Mouse (Mus musculus): ENCODE results near the gene Mansc4.

Gene Mansc4

DNA sequence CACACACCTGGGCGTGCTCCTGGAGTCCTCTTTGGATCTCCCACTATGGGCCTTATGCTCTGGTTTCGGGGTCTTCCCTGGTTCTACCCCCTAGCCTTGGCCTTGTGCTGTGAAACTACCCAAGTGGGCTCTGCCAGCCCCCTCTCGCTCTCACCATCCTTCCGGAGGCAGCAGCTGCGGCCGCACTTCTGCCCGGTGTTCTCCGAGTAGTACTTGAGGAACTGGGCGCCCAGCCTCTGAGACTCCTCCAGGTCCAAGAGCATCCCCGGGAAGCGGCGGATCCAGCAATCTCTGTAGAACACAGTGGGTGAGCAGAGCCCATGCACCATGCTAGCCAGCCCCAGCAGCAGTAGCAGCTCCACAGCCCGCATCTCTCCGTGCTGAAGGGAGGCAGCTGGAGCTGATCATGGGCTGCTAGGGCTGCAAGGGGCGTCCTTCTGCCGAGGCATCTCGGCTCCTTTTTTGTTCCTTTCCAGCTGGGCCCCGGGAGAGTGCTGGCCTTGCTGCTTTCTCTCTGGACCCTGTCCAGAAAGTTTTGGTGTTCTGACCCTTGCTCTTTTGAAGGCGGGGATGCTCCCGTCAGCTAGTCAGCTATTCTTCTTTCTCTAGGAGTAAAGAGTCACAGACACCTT is at the start of gene Mansc4:
TSS of gene Mansc4 (minus strand) at position 439 of the 632 bp plus-strand sequence.
- DNase-seq: no peak

DNA sequence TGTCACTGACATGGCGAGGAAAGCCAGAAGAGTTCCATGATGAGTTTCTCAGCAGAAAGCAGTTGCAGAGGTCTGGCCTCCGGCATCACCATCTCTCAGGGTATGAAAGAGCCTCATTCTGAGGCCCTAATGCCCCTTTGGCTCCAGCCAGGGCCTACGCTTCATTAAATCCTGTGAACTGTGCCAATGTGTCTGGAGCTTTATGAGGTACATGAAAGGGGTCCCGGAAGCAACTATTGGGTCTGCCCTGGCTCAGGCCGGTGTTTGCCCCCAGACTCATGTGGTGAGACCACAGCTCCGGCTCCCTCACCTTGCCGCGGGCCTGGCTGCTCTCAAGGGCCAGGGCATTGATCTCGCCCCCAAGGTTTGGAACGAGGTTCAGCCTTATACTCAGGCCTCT is 40.4 kb upstream of the Mansc4 start:
- no peak for DNase-seq

DNA sequence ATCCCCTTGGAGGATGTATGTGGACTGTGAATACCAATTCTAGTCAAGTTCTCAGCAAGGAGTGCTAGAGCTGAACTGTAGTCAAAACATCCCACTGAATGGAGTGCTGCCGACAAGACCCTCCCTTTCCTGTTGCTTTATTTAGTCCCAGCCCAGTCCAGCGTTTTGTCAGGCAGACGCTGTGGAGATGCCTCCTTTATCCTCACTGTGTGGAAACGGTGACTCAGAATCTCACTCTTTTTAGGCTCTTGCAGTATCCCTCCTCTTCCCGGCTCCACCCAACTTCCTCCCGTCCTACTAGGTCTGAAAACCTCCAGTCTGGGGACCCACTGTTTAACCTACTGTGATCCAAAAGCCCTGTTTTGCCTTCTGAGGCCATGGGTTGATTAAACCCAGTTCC is 34.5 kb upstream of the Mansc4 start:
- no peak for DNase-seq

DNA sequence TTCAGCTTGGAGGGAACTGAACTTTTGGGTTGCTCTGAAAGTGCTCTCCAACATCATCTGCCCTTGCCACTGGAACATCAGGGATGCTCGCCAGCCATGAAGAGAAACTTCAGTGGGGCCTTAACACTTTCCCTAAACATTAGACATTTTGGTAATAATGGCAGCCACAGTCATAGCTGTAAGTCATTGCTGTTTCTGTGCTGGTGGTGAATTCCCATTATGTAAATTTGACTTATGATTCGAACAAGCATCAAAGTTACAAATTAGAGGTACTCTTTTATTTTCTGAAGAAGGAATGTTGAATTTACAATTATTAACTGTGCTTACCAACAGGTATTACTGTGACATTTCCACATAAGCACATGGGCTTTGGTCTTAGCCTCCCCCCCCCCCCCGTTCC is 31.4 kb upstream of the Mansc4 start:
- no peak for DNase-seq

DNA sequence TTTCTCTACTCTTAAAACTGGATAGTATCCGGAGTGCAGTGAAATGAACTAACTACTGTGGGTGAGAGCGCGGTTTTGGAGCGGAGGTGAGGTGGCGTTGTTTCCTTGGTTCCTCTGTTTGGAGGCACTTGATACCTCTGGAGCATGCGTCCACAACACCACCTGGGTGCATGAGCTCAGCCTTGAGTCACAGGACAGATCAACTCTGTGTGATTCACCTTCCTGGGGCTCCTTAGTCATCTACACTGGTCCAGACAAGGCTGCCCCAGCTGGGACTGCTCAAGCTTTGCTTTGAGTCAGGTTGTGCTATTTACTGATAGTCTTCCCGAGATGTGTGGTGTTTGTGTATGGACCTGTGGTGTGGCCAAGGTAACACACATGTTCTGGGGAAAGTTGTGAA is 30.9 kb upstream of the Mansc4 start:
- no peak for DNase-seq

DNA sequence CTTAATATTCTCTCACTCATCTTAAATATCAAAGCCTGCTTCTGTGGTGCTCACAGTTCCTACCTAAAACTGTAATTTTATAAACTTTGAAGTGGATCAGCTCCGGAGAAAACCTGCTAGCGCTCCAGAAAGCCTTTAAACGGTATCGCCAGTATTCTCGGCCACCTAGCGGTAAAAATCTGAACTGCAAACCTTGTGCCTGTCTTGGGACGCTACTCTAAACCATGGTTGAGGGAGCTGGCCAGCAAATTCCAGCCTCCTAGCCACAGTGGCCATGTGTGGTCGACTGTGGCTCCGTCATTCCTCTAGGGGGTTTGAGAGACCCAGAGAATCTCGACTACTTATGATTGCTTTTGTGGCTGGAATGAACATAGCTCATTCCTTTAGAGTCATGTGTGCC is 29.7 kb upstream of the Mansc4 start:
- DNase-seq: peak; percentile 83 to 88

DNA sequence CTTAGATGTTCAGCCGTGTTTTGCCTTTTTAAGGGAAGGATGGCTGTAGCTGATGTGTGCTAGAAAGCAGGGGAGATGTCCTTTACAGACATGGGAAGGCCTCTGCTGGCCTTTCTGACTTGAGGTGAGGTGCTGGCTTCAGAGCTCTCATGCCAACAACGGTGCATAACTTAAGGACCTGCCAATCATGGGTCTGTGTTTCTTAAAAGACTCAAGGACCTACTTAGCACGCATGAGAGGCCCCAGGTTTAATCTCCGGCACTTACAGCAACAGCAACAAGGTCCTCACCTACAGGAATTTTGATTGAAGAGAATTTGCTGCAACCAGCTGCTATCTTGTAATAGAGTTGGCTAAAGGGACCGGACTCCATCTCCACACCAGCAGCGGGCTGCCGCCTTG is 22.5 kb upstream of the Mansc4 start:
- DNase-seq: no peak

DNA sequence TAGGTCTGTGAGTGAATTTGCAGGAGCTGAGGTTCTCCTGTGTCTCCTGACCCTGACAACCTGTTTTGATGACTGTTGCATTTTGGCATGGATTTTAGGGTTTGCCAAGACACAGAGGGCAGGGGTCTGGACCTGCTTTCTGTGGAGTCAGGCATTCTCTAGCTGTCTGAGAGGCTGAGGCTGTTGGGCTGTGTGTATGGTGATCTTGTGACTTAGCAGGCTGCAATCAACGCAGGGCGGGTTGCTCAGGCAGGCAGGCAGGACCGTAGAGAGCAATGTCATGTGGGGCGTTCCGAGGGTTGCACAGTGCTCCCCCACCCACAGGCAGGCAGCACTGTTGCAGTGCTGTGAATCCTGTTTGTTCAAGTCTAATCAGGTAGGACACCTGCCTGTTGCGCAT is 19.9 kb upstream of the Mansc4 start:
- DNase-seq: no peak

DNA sequence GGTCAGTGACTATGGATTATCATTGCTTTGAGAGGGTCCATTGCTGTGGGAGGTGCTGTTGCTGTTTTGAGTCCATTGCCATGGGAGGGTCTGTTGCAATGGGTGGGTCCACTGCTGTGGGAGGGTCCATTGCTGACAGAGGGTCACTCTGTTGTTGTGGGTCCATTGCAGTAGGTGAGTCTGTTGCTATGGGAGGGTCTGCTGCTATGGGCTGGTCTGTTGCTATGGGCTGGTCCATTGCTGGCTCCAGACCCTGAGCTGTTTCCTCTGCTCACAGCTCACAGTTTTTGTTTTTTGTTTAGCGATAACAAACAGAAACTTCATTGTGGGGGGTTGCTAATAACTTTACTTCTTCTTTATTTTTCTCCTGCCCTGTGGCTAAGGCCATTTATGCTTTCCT is 18.7 kb upstream of the Mansc4 start:
- no peak for DNase-seq

DNA sequence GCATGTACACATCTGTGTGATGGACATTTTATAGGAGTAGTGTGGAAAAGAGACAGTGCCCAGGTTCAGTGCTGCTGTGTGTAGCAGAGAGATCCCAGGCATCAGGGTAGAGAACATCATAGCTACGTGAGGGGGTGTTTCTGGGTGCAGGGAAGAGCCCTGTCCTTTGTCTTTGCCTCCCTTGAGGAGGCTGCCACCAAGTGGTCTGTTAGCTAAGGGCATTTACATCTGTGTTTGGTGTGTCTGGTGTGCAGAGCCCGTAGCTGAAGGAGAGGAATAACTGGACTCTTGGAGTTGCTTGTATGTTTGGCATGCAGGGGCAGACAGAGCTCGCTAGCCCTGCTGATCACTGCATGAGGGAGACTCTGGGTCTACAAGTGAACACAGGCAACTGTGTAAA is 15.5 kb upstream of the Mansc4 start:
- DNase-seq: no peak

DNA sequence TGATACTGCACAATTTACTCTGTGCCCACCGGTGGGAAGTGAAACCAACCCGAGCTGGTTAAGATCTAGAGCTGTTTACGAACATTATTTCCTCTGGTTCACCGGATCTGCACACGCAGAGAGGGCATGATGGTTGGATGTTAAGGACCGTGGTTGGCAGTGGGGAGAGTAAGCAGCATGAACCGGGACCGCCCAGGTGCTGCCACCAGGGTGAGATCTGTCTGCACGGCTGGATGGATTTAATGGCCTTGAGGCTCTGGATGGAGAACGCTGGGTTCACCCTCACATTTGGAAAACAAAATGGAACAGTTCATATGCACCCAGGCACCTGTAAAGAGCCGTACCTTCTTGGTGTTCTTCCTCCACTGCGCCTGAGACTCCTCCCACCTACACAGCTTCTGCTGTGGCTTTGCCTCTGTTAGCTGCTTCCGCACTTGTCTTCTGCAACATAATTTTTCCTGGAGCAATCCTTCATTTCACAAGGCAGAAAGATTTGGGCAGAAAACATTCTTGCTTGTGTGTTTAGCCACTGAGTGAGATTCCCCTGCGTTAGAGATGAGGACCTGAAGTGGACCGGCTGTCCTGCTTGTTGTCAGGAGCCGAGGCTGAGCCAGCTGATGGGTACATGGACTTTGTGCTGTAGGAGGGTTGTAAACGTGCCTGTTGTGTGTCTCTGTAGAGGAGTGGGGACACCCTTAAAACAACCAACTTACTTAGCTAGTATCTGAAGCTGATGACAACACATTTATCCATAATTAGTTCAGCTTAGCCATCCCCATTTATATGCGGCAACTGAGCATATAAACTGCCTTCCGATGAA is 12.8 kb upstream of the Mansc4 start:
- no peak for DNase-seq

DNA sequence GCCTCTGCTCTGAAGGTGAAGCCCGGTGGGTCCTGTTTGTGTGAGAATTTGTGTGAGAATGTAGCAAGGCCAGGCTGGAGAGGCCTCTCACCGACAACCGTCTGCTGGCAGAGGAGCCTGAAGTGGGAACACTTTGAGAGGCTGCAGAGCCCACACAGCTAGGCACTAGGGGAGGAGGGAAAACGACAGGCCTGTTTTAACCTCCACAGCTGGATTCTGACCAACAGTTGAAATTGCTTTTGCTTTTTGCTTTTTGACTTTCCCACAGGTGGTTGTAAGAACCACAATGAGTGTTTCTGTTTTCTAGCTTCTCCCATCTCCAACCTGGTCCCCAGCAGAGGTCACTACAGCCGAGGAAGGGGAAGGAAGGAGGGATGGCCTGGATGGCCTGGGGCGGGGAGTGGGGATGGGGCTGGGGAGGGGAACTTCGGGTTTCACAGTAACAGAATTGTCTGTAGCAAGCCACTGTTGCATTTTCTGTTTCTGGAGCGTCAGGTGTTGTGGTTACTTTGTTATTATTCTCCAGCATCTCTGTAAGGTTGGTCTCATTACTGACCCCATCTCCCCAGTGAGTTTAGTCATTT is 10.6 kb upstream of the Mansc4 start:
- no peak for DNase-seq

DNA sequence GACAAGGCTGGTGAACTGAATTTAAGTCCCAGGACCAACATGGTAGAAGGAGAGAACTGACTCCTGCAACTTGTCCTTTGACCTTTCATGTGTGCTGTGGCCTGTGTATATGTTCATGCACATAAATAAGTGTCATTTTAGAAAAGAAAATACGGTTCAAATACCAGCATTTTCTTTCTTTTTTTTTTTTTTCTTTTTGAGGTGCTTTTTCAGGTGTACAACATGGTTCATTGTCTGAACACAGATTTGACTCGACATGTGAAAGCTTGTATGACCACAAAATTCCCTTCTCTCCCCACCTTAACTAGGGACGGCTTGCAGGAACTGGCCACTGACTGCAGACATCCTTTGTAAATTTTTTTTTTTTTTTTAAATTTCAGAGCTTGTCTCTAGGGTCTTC is 10.1 kb upstream of the Mansc4 start:
- DNase-seq: no peak

DNA sequence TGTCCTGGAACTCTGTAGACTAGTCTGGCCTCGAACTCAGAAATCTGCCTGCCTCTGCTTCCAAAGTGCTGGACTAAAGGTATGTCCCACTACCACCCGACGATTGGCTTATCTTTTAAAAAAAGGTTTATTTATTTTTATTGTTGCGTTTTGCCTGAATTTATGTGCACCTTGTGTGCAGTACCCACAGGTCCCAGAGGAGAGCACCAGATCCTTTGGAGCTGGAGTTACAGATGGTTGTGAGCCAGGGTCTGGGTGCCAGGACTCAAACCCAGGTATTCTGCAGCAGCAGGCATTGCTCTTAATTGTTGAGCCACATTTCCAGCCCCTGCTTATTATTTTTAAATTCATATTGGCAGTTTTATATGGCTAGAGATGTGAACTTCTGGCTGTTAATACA is 9.3 kb upstream of the Mansc4 start:
- no peak for DNase-seq

DNA sequence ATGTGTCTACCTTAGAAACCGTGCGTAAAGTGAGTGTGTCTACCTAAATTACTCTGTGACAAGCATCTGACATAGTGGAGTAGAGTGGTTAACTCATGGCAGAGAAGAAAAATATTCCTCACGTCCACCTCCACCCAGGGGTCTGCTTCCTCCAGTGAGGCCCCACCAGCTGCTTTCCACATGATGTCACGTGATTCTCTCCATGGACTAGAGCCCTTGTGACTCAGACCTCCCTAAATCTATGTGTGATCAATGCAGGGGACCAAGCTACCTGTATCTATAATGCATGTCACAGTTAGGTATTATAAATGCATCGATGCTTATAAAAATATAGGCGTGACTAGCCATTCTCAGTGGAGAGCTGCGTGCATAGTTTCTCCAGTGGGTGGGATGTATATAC is 7.9 kb upstream of the Mansc4 start:
- no peak for DNase-seq

DNA sequence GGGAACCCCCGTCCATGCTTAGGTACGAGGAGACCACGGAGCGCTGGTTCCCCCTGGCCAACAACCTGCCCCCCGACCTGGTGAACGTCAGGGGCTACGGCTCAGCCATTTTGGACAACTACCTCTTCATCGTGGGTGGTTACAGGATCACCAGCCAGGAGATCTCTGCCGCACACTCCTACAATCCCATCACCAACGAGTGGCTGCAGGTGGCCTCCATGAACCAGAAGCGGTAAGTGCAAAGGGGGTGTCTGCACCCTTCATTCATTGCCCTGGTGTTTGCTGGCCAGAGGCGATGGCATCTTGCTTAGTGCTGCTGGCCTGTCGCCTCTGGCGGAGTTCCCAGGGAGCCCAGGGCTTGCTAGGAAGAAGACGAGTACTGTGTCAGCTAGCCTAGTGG is 5.3 kb upstream of the Mansc4 start:
- peak; percentile 71 to 72 for DNase-seq

DNA sequence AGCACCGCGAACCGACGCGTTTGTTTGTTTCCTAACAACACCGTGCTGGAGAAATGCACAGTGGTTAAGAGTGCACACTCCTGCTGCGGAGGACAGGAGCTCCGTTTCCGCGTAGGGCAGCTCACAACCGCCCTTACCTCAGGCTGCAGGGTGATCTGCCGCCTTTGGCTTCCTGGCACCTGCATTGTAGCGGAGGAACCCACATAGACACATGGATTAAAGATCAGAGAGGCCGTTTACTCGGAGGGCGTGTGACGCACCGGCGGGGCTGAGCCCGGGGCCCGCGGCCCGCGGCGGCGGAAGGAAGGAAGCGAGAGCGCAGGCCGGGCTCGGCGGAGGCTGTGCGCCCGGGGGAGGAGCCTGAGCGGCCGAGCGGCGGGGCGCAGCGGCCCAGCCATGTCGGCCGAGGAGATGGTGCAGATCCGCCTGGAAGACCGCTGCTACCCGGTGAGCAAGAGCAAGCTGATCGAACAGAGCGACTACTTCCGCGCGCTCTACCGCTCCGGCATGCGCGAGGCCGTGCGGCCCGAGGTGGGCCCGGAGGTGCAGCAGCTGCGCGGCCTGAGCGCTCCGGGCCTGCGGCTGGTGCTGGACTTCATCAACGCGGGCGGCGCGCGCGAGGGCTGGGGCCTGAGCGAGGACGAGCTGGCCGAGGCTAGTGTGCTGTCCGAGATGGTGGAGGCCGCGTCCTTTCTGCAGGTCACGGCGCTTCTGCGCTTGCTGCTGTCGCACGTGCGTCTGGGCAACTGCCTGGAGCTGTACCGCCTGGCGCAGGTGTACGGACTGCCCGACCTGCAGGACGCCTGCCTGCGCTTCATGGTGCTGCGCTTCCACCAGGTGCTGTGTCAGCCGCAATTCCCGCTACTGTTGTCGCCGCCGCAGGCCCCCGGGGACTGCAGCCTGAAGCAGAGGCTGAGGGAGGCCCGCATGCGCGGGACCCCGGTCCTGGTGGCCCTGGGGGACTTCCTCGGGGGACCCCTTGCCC is 4.6 kb upstream of the Mansc4 start, which contains the start of gene Klhl42:
TSS of gene Klhl42 (plus strand) at position 244 of the 985 bp plus-strand sequence.
- peak; percentile 76 to 77 for DNase-seq

DNA sequence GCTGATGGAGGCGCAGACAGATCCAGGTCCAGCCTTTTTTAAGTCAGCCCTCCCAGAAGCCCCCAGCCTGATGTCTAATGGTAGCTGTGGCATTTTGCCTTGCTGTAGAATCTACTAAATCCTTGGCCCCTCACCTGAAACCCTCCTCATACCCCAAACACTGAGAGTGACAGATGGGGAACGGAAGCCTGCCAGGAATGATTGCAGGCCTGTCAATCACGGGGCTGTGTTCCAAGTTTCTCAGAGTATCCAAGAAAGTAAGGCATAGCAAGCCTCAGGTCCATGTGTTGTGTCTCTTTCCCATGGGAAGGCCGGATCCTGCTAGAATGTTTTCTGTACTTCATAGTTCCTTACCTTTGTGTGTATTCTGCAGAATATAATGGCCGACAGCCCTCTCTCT is 3.4 kb upstream of the Mansc4 start:
- DNase-seq: no peak

DNA sequence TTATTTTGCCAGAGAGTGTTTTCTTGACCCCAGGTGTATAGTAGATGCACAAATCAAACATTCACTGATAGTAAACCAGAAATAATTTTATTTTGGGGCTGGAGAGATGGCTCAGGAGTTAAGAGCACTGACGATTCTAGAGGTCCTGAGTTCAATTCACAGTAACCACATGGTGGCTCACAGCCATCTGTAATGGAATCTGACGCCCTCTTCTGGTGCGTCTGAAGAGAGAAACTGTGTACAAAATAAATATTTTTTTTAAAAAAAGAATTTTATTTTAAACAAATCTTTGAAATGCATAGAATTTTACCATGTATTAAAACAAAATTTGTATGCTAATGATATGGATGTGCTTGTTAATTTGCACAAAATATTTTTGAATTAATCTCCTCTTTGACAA is 1.7 kb upstream of the Mansc4 start:
- no peak for DNase-seq

DNA sequence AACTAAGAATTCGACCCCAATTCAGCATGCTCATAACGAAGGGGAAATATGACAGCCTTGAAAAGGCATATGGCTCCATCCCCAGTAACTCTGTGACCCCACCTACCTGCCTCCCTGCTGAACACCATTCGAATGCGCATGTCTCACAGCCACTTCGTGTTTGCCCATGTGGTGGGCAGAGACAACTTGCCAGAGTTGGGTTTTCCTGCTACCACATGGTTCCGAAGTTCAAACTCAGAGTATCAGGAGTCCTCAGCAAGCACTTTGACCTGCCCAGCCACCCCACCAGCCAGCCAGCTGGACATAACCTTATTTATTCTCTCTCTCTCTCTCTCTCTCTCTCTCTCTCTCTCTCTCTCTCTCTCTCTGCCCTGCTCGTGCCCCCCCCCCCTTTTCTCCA is 904 bp upstream of the Mansc4 start:
- no peak for DNase-seq

DNA sequence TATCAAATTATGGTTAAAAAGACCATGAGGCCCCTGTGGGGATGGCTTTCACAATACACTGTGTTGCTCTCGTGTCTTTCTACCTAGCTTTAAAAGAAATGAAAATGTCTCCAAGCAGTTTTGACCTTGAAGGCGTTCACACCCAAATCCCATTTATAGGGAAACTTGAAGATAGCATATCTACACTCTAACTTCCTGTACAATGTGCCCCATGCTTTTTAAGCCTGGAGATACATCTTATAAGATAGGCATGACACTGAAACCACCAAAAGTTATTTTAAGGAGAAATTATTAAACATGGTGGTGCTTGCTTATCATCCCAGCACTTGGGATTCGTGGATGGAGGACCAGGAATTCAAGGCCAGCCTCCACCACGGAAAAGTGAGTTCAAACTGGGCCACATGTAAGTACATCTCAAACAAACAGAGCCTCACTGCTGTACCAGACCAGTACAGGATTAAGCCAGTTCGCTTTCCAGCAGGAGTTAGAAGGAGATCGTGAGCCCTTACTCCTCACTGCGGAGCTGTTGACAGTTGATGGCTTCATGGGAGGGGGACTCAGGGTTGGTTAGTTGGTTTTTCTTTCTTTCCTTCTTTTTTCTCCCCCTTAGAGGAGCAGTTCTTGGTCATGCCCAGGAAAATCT is 1.3 kb downstream of the Mansc4 start:
- DNase-seq: no peak

DNA sequence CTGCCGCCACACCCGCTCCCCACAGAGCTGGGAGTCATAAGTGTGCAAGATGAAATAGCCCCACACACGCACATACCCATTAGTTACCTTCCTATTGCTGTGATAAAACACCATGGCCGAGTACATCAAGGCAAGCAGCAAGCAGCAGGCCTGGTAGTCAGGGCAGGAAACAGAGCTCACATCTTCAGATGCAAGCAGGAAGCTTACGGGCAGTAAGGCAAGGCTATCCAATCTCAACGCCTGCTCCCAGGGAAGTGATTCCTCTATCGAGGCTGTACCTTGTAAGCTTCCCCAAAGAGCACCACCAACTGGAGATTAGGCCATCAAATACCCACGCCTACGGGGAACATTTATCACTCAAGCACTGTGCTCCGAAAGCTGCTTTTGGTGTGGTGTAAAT is 6.9 kb downstream of the Mansc4 start:
- DNase-seq: no peak
